Mouse (Mus musculus) brain, embryonic 14.5 days (tissue): ENCODE results near the gene Gm28053.

Experiments
- CTCF ChIP-seq: fragments of 200-500 bp; IDR thresholded peaks from 2 replicates; pipeline ENCODE4 v1.5.1; 2012; ENCODE audit warnings: inconsistent platforms, mild to moderate bottlenecking, moderate library complexity, borderline replicate concordance; ENCODE audit not compliant: insufficient read depth, insufficient read length; ENCODE audit errors: extremely low read depth
- POLR2A ChIP-seq: fragments of 200-500 bp; IDR thresholded peaks from 2 replicates; pipeline ENCODE4 v1.6.1; 2012; ENCODE audit warnings: mild to moderate bottlenecking, inconsistent platforms, borderline replicate concordance; ENCODE audit not compliant: poor library complexity, insufficient read depth, insufficient read length, severe bottlenecking; ENCODE audit errors: extremely low read depth

GRCm38 (mm10) chr6:48677492-48678345 is 40.7 kb upstream of the Gm28053 start:
- TF ChIP-seq POLR2A (no peak), CTCF (no peak)
